Mouse (Mus musculus): ENCODE measurements around the gene Sh3tc1.

Sh3tc1 gene

DNA sequence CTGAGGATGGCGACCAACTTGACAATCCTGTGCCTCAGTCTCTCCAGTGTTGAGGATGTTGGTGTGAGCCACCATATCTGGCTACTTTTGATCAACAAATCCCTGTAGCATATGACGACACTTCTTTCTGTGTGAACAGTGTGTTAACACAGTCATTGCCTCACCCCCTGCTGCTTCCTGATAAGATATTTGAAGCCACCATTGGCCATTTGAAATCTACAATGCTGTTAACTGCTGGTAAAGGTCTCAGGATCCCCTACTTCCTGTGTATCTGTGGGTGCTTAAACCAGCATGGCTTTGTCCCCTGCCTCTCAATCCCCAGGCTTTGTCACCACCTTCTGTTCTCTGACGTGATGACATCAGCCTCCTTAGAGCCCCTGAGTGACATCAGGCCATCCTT lies 54.7 kb downstream of the Sh3tc1 start:
- no peak for DNase-seq (ENCODE audit: low read depth)

DNA sequence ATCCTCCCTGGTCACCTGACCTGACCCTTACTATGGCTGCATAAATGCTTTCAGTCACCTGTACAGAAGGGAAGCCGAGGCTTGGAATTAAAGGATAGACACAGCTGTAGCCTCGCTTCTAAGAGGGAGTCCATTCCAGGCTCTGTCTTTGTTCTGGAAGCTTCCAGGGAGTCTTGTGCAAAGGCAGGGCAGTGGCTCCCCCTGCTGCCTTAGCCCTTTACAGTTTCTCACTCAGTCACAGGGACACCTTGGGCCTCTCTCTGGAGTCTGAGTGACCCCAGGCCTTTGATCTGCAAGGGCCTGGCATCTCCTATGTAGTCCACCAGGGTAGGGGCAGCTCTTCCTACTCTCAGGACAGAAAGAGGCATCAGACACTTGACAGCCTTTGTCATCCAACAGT lies 58.8 kb downstream of the Sh3tc1 start:
- DNase-seq (ENCODE audit: low read depth): no peak

DNA sequence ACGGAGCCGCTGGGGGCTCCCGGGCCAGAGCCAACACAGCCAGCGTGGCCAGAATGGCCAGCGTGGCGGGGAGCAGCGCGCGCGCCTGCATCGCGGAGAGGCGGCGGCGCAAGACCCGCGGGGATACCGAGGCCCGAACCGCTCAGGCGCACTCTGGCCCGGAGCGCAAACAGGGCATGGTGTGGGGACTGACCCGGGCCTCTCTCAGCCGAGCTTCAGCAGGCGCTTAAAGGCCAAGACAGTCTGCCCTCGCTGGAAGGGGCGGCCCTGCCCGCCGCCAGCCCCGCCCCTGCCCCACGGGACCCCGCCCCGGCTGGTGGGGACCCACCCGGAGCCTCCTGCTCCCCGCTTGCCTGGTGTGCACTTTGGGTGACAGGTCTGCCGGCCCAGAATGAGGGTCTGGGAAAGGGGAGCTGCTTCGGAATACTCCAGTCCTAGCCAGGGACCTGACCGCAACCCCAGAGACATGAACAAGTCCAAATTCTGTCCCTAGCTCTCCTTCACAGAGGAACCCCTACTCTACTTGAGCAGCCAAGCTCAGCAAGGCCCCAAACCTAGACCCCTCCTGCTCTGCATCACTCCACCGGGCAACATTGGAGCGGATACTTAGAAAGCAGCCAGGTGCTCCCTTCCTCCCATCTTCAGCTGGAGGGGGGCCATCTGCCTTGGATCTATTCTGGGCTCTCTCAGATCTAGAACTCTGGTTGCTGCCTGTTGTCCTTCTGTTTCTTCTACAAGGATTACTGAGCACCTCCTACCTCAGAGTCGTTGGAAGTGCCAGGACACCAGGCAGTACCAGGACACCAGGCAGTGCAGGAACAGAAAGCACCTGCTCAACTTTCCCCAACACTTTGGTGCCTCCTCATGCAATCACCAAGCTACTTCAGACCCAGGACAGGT lies 60.3 kb downstream of the Sh3tc1 start, which contains the start of gene Htra3:
Gene Htra3 (minus strand): TSS at position 527 of the 900 bp plus-strand sequence.
- DNase-seq (ENCODE audit: low read depth): no peak

DNA sequence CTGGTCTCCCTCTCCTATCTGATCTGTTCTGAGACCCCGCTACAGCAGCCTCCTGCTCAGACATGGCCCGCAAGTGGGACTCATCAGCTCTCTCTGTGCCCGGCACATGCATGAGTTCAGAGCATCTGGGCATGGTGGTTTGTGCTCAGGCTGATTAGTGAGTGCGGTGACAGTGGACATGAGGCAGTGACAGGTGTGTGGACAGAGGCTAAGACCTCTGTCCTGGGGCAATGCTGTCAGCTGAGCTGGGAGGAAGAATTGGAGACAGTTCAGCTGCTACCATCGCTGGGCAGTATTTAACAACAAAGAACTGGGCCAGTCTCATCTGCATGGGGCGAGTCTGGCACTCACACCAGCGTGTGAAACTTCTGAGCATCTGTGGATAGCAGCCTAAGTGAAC lies 62.8 kb downstream of the Sh3tc1 start:
- DNase-seq (ENCODE audit: low read depth): no peak

DNA sequence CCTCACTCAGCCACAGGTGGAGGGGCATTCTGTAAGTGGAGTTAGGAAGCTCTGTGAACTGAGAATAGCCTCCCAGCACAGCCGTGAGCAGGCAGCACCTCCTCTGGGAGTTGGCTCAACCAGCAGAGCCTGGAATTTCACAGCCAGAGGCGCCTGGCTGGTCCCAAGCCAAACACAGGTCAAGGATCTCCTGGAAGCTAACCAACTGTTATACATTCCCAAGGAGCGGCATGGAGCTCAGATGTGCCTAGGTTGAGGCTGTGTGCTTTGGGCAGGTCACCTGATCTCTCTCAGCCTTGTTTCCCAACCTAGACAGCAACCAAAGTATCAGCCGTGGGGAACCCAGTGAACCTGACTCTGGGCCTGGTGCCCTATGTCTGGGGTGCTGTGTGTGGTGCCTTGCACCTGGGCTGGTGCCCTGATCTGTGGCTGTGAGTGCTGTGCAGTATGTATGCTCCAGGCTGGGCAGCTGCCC lies 65.7 kb downstream of the Sh3tc1 start:
- no peak for DNase-seq (ENCODE audit: low read depth)

DNA sequence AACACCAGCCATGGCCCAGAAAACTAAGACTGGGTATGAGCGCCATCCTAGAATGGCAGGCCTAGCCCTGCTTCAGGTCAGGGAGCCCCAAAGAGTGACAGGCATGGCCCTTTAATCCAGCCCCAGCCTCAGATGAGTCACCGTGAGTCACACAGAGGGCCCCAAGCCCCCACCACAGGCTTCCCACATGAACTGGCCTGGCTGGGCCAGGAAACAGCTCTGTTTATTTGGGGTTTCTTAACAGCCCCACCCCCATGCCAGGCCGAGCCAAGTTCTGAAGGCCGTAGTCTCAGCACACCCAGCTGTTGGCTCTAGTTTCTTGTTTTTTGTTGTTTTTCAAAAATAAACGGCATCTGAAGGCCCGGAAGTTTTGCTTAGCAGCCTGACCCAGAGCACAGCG lies 66.7 kb downstream of the Sh3tc1 start:
- DNase-seq (ENCODE audit: low read depth): no peak

DNA sequence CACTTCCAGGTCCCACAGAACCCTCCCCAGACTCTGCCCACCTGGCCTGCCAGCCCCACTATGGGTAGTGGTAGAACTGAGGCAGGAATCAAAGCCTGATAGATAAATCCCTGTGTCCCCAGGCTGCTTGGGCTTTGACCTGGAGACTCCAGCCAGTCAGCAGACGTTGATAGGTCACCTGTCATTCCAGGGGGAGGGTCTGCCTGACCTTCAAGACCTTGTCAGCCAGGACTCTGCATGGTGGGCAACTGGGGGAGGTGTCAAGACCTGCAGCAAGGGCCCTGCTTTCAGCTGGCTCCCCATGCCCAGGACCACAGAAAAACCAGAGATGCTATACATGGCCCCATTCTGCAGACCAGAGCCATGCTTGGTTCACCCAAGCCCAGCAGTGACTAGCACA lies 67.2 kb downstream of the Sh3tc1 start:
- no peak for DNase-seq (ENCODE audit: low read depth)

DNA sequence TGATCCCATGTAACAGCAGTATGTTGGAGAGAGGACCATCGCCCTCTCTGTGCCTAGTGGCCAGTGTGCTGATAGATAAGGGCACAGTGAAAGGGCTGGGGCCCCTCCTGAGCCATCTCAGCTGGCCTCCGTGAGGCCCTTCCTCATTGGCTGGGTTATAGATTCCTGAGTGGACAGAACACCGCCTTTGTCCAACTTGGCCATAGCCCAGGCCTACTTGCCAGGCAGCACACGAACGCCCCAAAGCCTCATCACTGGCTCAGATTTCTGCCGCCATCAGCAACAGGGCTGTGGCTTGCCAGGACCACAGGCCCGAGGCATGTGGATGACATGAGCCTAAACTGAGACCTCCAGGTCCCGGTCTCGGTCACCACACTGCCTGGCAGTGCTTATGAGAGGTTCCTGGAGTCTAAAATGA lies 68.3 kb downstream of the Sh3tc1 start:
- no peak for DNase-seq (ENCODE audit: low read depth)

DNA sequence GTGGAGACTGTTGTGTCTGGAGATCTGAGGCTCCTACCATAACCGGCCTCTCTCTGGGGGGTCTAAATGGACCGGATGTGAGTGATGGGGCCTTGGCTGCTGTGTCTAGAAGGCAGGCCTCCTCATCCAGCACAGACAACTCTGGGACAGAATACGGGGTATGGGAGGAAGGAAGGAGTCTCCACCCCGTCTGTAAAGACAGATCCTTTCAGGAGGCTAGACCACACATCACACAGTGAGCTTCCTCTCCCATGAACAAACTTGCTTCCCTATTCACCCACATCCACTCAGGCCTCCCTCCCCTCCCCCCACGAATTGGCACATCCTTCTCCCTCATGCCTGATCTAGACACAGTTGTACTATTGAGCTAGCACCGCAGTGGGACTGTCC lies 69.4 kb downstream of the Sh3tc1 start:
- no peak for DNase-seq (ENCODE audit: low read depth)

DNA sequence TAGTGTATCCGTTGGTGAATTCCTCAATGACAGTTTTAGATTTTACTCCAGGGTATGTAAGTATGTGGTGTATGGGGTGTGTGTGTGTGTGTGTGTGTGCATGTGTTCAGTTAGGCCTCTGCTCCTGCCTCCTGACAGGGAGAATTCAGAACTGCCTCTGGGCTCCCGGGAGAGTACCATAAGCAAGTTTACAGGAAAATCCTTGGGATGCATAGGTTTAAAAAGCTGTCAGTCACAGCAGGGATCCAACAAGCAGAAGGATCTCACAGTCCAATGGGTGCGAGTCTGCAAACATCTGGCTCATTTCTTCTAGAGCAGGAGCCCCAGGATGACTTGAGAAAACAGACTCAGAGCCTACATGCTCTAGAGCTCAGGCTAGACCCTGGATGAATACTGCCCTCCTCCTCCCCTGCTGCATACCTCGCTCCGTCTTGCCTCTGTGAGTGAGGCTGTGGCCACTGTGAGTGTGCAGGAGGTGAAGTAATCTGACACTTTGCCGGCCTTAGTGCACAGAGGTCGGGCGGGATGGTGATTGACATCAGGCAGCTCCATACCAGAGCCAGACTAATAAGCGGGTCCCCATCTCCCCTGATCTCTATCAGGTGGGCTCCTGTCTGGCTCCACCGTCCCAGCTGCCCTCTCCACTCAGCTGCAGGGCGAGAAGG lies 69.9 kb downstream of the Sh3tc1 start:
- DNase-seq (ENCODE audit: low read depth): no peak

DNA sequence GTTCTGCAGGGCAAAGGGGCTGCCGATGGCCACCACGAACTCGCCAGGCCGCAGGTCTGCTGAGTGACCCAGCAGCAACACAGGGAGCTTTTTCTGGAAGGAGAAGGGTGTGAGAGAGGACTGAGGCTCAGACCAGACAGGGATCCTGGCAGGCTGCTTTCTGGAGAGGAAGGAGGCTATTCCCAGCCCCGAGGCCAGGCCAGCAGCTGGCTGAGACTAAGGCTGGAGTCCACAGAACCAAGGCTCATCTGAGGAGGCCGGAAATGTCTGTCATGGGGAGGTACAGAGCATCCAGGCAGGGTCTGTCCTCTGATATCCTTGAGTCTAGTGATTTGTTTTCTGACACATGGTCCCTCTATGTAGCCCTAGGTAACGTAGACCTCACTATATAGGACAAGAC lies 73.6 kb downstream of the Sh3tc1 start:
- DNase-seq (ENCODE audit: low read depth): no peak

DNA sequence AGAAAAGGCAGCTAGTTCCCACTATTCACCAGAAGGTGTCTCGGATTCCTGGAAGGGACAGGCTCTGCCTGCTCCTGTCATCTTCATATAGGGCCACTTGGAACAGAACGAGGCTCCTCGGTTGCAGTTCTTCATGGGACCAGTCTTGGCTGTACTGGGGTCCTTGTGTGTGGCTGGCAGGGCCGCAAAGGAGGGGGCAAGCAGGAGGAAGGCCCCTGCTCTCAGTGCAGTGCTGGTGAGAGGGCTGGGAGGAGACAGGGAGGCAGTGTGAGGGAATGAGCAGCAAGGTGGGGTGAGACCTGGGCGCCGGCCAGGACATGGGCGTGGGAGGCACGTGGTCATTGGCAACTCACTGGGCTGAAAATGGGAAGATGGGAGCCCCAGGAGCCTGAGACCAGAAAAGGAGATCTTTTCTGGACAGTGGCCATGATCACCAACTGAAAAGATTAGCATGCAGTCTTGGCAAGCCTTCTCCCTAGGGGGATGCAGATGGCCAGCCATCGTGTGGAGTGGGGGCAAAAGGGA lies 77.7 kb downstream of the Sh3tc1 start:
- no peak for DNase-seq (ENCODE audit: low read depth)

DNA sequence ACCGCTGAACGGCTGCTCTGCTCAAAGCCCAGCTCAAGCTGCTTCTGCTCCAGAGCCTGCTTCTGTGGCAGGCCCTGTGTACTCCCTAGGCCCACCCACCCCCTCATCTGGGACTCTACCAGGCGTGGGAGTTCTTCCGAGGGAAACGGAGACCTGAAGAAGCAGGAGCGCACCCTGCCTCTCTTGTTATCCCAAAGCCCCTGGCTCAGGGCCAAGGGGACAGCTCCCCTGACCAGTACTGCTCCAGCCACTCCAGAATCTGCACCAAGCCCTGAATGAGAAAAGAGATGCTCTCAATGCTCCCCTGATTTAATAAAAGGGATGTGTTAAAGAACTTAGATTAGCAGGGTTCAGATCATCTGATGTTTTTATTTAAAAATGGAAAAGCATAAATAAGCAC lies 78.6 kb downstream of the Sh3tc1 start:
- no peak for DNase-seq (ENCODE audit: low read depth)

DNA sequence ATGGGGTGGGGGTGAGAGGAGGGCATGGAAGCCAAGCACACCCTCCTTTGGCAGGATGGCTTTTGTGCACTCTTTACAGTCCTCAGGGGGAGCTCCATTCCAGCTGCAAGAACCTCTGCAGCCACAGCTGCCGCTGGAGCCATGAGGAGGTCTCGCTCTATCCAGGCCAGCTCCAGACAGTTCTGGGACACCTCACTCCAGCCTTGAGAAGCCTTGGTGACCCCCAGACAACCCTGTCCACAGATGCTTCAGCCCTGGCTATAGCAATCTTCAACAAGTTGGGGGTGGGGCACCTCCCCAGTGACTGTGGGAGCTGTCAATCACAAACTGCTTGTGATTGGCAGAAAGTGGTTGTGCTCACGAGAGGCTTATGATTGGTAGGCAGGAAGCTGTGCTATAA lies 80.3 kb downstream of the Sh3tc1 start:
- no peak for DNase-seq (ENCODE audit: low read depth)

DNA sequence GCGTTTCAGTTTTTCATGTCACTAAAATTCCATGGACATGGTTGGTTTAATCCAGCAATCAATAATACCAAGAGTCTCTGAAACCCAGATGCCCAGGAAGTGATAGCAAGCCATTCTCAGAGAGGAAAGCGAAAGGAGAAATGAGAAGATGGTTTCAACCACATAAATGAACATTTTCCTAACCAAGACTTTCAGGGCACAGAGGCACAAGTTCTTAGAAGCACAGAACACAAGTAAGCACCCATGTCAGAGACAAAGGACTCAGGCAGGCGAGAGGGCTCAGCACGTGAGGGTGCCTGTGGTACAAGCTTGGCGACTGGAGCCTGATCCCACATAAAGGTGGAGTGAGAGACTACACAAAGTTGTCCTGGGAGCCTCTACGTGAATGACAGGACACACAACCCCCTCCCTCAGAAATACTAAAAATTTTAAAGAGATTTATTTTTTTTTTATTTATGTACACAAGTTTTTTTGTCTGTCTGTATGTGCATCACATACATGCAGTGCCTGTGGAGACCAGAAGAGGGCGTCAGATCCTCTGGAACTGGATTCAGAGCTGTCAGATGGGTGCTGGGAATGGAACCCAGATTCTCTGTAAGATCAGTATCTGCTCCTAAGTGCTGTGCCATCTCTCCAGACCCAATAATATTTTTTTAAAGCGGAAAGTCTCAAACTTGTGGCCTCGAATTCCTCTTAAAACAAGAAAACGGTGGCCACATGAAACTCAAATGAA lies 83.9 kb downstream of the Sh3tc1 start:
- no peak for DNase-seq (ENCODE audit: low read depth)

DNA sequence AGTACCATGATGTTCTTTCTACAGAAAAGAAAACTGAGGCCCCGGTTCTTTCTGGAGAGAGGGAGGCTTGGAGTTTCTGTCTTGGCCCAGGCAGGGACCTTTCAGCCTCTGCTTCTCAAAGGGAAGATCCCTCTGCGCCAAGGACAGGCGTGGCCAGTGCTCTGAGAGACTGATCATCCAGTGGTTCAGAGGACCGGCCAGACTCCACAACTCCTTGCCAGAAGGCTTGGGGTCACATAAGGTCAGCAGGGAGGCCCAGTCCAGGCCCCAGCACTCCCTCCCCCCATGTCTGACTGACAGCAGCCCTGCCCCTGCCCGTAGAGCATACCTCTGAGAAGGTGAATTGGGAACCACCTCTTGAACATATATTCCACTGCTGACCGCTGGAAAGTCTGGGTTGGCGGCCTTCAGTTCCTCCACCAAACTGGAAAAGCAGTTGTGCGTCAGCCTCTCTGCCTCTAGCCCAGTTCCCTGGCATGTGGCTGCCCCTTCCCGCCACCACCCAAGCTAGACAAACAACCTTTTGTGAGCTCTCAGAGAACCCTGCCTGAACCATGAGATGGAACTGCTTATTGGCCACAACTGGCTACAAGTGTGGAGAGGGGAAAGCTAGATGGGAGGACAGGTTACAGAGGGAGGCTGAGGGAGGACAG lies 85.9 kb downstream of the Sh3tc1 start:
- no peak for DNase-seq (ENCODE audit: low read depth)

DNA sequence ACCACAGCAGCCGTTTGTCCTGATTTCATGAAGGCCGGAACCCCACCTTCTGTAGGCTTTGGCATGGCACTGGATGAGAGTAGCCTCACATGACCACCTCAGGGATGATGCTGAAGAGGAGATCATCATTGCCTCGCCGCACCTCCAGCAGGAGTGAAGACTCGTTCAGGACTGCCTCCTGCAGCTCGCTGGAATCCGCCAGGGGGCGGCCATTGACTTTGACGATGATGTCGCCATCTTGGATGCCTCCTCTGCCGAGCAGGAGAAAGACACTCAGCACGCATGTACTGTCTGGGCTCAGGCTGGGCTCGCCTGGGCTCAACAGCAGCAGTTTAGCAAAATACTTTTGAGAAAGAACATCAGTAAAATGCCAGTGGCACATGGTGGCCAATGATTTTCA lies 86.9 kb downstream of the Sh3tc1 start:
- DNase-seq (ENCODE audit: low read depth): no peak

DNA sequence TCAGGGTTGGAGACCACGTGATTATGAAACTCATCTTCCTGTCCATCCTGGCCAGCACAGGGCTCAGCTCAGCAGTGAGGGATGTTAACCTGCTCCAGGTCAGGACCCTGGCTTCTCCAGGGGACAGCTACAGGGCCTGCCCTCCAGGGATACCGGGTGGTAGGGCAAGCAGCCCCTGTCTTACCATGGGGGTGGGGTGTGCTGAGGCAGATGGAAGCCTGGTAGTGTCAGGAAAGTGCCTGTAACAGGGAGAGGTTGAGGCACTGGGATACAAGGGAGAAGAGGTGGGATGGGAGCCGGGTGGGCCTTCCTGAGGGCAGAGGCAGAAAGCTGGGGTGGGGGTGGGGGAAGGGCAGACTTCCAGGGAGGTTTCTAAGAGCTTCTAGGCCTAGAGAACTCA lies 87.5 kb downstream of the Sh3tc1 start:
- no peak for DNase-seq (ENCODE audit: low read depth)

DNA sequence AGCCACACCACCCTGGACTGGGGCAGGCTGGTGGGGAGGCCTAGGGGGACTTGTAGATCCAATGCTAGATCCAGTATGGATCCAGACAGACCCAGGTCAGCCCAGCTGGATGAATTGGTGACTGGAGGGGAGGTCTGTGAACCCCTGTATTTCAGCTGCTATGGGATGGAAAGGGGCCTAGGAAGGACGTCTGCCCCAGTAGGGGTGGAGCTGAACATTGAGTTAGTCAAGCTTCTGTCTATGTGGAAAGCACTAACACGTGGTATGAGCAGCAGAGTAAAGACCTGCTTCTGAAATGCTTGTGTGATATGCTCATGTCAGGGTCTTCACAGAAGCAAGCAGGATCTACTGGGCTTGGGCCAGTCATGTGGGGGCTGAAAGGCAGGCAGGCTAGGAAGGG lies 91.6 kb downstream of the Sh3tc1 start:
- DNase-seq (ENCODE audit: low read depth): no peak

DNA sequence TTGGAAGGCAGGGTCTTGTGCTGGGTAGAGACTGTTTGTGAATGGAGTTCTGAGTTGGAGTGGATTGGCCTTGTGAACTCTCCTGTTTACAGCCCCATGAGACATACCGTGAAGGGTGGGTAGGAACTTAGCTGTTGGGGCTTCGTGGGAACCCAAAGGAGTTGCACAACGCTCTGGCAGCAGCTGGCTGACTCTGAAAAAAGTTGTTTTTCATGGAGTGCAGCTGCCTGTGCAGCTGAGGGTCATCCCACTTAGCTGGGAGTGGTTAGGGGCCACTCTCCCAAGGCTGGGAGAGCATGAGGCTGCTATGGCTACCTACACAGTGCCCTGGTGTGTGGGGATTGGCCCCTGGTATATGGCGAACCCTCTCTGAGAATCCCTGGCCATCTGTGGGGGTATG lies 92.2 kb downstream of the Sh3tc1 start:
- no peak for DNase-seq (ENCODE audit: low read depth)

Measured in c-Kit-positive CD71-positive TER-119-negative erythroid progenitor cells, embryonic 14.5 days (primary cell).